Mouse (Mus musculus) small intestine, adult 2 months (tissue): Measurements from ENCODE around the gene Bbs10.

Source experiments
- CTCF ChIP-seq: fragments of 200-500 bp; IDR thresholded peaks from 2 replicates; pipeline ENCODE4 v1.5.1; 2012; ENCODE audit warnings: low read depth, mild to moderate bottlenecking, control low read depth, inconsistent platforms, low read length, moderate library complexity, mixed read lengths; ENCODE audit not compliant: insufficient replicate concordance, insufficient read length; ENCODE audit errors: extremely low read depth
- POLR2A ChIP-seq: fragments of 200-500 bp; IDR thresholded peaks from 2 replicates; pipeline ENCODE4 v1.6.1; 2012; ENCODE audit warnings: low read depth, mild to moderate bottlenecking, control low read depth, inconsistent platforms, low read length, moderate library complexity

- TF ChIP-seq CTCF (no peak), POLR2A (no peak)
These were observed 10.5 kb downstream of the Bbs10 start for GRCm38 (mm10) chr10:111308850-111309501.
